Comparison of ENCODE assay signal across 12 mouse cellular contexts in the genomic region with DNA sequence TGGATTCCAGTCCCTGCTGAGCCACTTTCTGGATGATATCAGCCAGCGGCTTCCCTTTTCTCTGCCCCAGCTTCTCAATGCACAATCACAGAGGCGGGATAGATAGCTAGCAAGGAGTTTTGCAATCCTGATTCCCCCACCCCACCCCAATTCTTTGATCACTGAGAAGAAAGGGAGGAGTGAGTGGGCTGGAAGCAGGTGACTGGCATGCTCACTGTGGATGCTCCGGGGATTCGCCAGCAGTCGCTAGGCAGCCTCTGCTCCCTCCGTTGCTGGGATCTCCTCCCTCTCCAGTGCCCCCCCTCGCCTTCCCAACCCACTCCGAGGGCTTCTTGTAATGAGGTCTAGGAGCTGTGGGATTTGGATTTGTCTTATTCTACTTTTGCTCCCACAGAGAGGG. TPM values are rescaled to one million over a fixed set of nuclear protein-coding genes. Genes with fewer than 3 reads are reported as not detected.
DNase-seq lines count a peak whose midpoint lies in the region; ATAC-seq lines count a peak whose summit lies in the region.
"Had no signal": no experiment of that assay in that cellular context is flagged by ENCODE, and none has a peak within 500 bp of the region (broad histone marks: within the 10 kb centered on the region; RNA-seq: fewer than 3 reads in every experiment).

No protein-coding gene starts in this region.

- no peaks in the 10 kb centered on the region for H3K36me3 ChIP-seq in forebrain, embryonic 10.5 days (replicated peaks)
- H3K36me3 ChIP-seq in forebrain, embryonic 11.5 days (ENCODE audit: control insufficient read depth, insufficient read depth, low read length) = no peaks in the 10 kb centered on the region
- H3K36me3 ChIP-seq in hindbrain, embryonic 14.5 days (replicated peaks; ENCODE audit: control insufficient read depth, insufficient read depth) = no peaks in the 10 kb centered on the region
- no peaks in the 10 kb centered on the region for H3K36me3 ChIP-seq in midbrain, embryonic 15.5 days (replicated peaks)
- no peaks in the 10 kb centered on the region for H3K36me3 ChIP-seq in kidney, embryonic 16.5 days (ENCODE audit: insufficient read depth, low read length)

- H3K27me3 ChIP-seq in forebrain, embryonic 10.5 days (ENCODE audit: poor library complexity, severe bottlenecking) = peaks cover 6% of the 10 kb centered on the region
- H3K27me3 ChIP-seq in forebrain, embryonic 11.5 days (ENCODE audit: control insufficient read depth, insufficient read depth, low read length) = no peaks in the 10 kb centered on the region
- H3K27me3 ChIP-seq in hindbrain, embryonic 14.5 days (ENCODE audit: control insufficient read depth, insufficient read depth, low read length) = no peaks in the 10 kb centered on the region
- no peaks in the 10 kb centered on the region for H3K27me3 ChIP-seq in midbrain, embryonic 15.5 days (replicated peaks)
- no peaks in the 10 kb centered on the region for H3K27me3 ChIP-seq in kidney, embryonic 16.5 days (ENCODE audit: insufficient read depth, low read length)

- no peak for DNase-seq in forebrain, embryonic 10.5 days (ENCODE audit: extremely low spot score, low spot score)
- DNase-seq in forebrain, embryonic 11.5 days (ENCODE audit: low spot score) = no peak
- DNase-seq in brain, adult 2 months (ENCODE audit: low read depth, low spot score) = peak; percentile 86
- DNase-seq in hindbrain, embryonic 14.5 days (ENCODE audit: low spot score) = no peak
- no peak for DNase-seq in cerebellum, adult 18-20 months
- DNase-seq: cerebellum, postnatal 36 days; kidney, postnatal 4 days had no signal

- no peak overlapping the region for H3K9ac ChIP-seq in forebrain, embryonic 11.5 days (ENCODE audit: low read length)
- H3K9ac ChIP-seq in hindbrain, embryonic 14.5 days = peak overlapping the region; percentile 20; the same call in 1 of the 2 replicates
- no peak overlapping the region for H3K9ac ChIP-seq in midbrain, embryonic 15.5 days
- H3K9ac ChIP-seq in kidney, embryonic 16.5 days (replicated peaks; ENCODE audit: low read length) = no peak overlapping the region

- H3K9me3 ChIP-seq in forebrain, embryonic 10.5 days = no peaks in the 10 kb centered on the region
- no peaks in the 10 kb centered on the region for H3K9me3 ChIP-seq in forebrain, embryonic 11.5 days (ENCODE audit: control insufficient read depth, low read length)
- H3K9me3 ChIP-seq in hindbrain, embryonic 14.5 days (ENCODE audit: control insufficient read depth, low read length) = no peaks in the 10 kb centered on the region
- no peaks in the 10 kb centered on the region for H3K9me3 ChIP-seq in midbrain, embryonic 15.5 days
- H3K9me3 ChIP-seq in kidney, embryonic 16.5 days (ENCODE audit: low read length) = no peaks in the 10 kb centered on the region

- WGBS in forebrain, embryonic 10.5 days = 45% methylated on average over 8 of the region's 8 CpGs
- 35% methylated on average over 8 of the region's 8 CpGs for WGBS in forebrain, embryonic 11.5 days
- whole genome bisulfite sequencing in hindbrain, embryonic 14.5 days = 22% methylated on average over 8 of the region's 8 CpGs
- 11% methylated on average over 8 of the region's 8 CpGs for WGBS in midbrain, embryonic 15.5 days
- 39% methylated on average over 8 of the region's 8 CpGs for WGBS in kidney, embryonic 16.5 days

- H3K4me3 ChIP-seq in forebrain, embryonic 10.5 days = no peak overlapping the region
- H3K4me3 ChIP-seq in forebrain, embryonic 11.5 days (ENCODE audit: low read depth, low read length) = no peak overlapping the region
- no peak overlapping the region for H3K4me3 ChIP-seq in hindbrain, embryonic 14.5 days (replicated peaks; ENCODE audit: low read length)
- H3K4me3 ChIP-seq in midbrain, embryonic 15.5 days = no peak overlapping the region
- no peak overlapping the region for H3K4me3 ChIP-seq in kidney, embryonic 16.5 days (ENCODE audit: low read length)

- peak overlapping the region; percentile 82 for H3K27ac ChIP-seq in forebrain, embryonic 10.5 days
- H3K27ac ChIP-seq in forebrain, embryonic 11.5 days (ENCODE audit: low read depth, low read length) = no peak overlapping the region
- H3K27ac ChIP-seq in hindbrain, embryonic 14.5 days = no peak overlapping the region
- H3K27ac ChIP-seq in midbrain, embryonic 15.5 days = peak overlapping the region; percentile 45; the same call in 1 of the 2 replicates
- no peak overlapping the region for H3K27ac ChIP-seq in kidney, embryonic 16.5 days (ENCODE audit: low read length)
- H3K27ac ChIP-seq: macrophage had no signal

- no peak overlapping the region for H3K4me2 ChIP-seq in forebrain, embryonic 11.5 days (ENCODE audit: low read depth, low read length, severe bottlenecking)
- H3K4me2 ChIP-seq in hindbrain, embryonic 14.5 days (replicated peaks) = no peak overlapping the region
- peak overlapping the region; percentile 18 for H3K4me2 ChIP-seq in midbrain, embryonic 15.5 days
- no peak overlapping the region for H3K4me2 ChIP-seq in kidney, embryonic 16.5 days (replicated peaks; ENCODE audit: low read depth, low read length)
- H3K4me2 ChIP-seq: liver, embryonic 11.5 days had no signal

- ATAC-seq in forebrain, embryonic 11.5 days (replicated peaks; ENCODE audit: low FRiP score) = no peak
- ATAC-seq in hindbrain, embryonic 14.5 days (ENCODE audit: low FRiP score) = no peak
- ATAC-seq in midbrain, embryonic 15.5 days (replicated peaks) = peak; percentile 67
- ATAC-seq in kidney, embryonic 16.5 days (ENCODE audit: low FRiP score, low TSS enrichment) = no peak
- no peak for ATAC-seq in inflammation-experienced regulatory T-cells, adult 6 months

- peaks cover 24% of the 10 kb centered on the region for H3K4me1 ChIP-seq in forebrain, embryonic 10.5 days
- H3K4me1 ChIP-seq in forebrain, embryonic 11.5 days (replicated peaks; ENCODE audit: control insufficient read depth, insufficient read depth, low read length) = no peaks in the 10 kb centered on the region; the same call in 1 of the 2 replicates
- H3K4me1 ChIP-seq in hindbrain, embryonic 14.5 days (replicated peaks; ENCODE audit: control insufficient read depth, insufficient read depth, low read length) = 0 out of 2 replicates have a peak, but pooled peaks cover 3% of the 10 kb centered on the region
- H3K4me1 ChIP-seq in midbrain, embryonic 15.5 days = peaks cover 15% of the 10 kb centered on the region
- H3K4me1 ChIP-seq in kidney, embryonic 16.5 days (ENCODE audit: insufficient read depth, low read length) = no peaks in the 10 kb centered on the region

RNA-seq across cellular contexts. Expression of a gene that starts 12.5 kb away (rescaled TPM):
- 0.93 and 1.1 TPM in 2 replicates for polyA plus RNA-seq in forebrain, embryonic 10.5 days (2016; fragmentation: Nextera tagmentation; extraction: Ambion mirVana)
- 3.1 and 3.6 TPM in 2 replicates for polyA plus RNA-seq in forebrain, embryonic 11.5 days (2014; fragmentation: Nextera tagmentation; extraction: Ambion mirVana)
- polyA plus RNA-seq in hindbrain, embryonic 14.5 days (2014; fragmentation: Nextera tagmentation; extraction: Ambion mirVana) = 19.5 and 24.3 TPM in 2 replicates
- polyA plus RNA-seq in midbrain, embryonic 15.5 days (2015; fragmentation: Nextera tagmentation; extraction: Ambion mirVana) = 15.6 and 19.6 TPM in 2 replicates
- 2.1 and 2.5 TPM in 2 replicates for polyA plus RNA-seq in kidney, embryonic 16.5 days (2015; fragmentation: Nextera tagmentation; extraction: Ambion mirVana)
- under 1 TPM in 2 of 3 experiments, not detected in 1; 0.07 to 0.09 TPM for polyA plus RNA-seq in inflammation-experienced regulatory T-cells, adult 6 months (2017; shearing (Covaris generic))

Comparison
In these comparisons a context has a peak if more than half of its experiments do, and no peak if none do; other contexts are left out.
1. H3K27ac ChIP-seq: peak in forebrain, embryonic 10.5 days (single experiment) and midbrain, embryonic 15.5 days (single experiment); none in forebrain, embryonic 11.5 days (single experiment), hindbrain, embryonic 14.5 days (single experiment) and kidney, embryonic 16.5 days (single experiment).